Mouse (Mus musculus) ES-E14 (cell line): Measurements from ENCODE around the gene Cpeb4.

ENCODE experiments used
- CHD2 ChIP-seq: IDR thresholded peaks from 2 replicates; pipeline ENCODE4 v1.6.1; 2014; ENCODE audit warnings: mild to moderate bottlenecking, low read depth, low read length, inconsistent platforms
- HCFC1 ChIP-seq: IDR thresholded peaks from 2 replicates; pipeline ENCODE4 v1.6.1; 2012; ENCODE audit warnings: low read length, inconsistent platforms, borderline replicate concordance; ENCODE audit not compliant: insufficient read depth

DNA sequence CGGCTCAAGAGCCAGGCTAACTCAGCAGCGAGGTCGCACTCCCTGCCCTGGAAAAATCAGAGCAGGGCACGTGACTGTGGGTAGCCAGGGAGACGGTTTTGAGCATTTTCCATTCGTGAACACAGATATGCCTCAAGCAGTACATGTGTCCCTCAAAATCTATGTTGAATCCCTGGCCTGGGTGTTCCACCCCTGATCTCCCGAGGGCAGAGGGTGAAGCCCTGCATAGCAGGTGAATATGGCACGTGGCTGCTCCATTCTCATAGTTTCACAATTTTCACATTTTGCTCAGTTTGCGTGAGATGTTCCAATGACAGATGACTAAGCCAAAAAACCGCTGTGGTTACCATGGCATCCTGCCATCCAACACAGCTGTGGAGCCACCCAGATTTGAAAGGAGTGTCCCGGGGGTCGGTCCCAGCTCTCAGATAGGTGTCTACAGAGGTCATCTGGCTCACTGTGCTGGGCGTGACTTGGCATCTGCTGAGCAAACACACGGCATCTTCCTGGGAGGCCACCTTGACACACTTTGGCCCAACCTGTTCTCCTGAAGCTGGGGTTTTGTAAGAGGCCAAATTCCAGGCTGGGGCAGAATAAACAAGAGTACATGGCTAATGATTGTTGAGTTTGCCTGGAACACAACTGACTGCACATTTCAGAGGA, 47.4 kb upstream of the Cpeb4 start:
- TF ChIP-seq HCFC1 (no peak), CHD2 (no peak)
